Mouse (Mus musculus) limb, embryonic 15.5 days (tissue): Measurements from ENCODE around the gene Hmgcll1. TPM values are rescaled to one million over a fixed set of nuclear protein-coding genes. Genes with fewer than 3 reads are reported as not detected.
A peak's percentile ranks its signal among the peaks of the same experiment; 100 is the strongest.

Source experiments
- ATAC-seq: fragments of 200-750 bp; cut with Nextera tagmentation; 2 replicates; pipeline ENCODE4 v1.8.0; 2017; ENCODE audit warnings: low read depth, moderate TSS enrichment; ENCODE audit not compliant: insufficient number of reproducible peaks, low FRiP score, low TSS enrichment
- H3K27ac ChIP-seq: fragments of 300-500 bp; sonication (generic); 2 replicates; pipeline ENCODE4 v1.5.1; 2015; ENCODE audit warnings: moderate library complexity, mild to moderate bottlenecking, inconsistent platforms
- H3K27me3 ChIP-seq: fragments of 300-500 bp; sonication (generic); 2 replicates; pipeline ENCODE4 v1.6.1; 2015; ENCODE audit warnings: inconsistent platforms
- H3K36me3 ChIP-seq: fragments of 300-500 bp; sonication (generic); 2 replicates; pipeline ENCODE4 v1.6.1; 2015; ENCODE audit warnings: inconsistent platforms
- H3K4me1 ChIP-seq: fragments of 300-500 bp; sonication (generic); 2 replicates; pipeline ENCODE4 v1.6.1; 2015; ENCODE audit warnings: inconsistent platforms
- H3K4me2 ChIP-seq: fragments of 300-500 bp; sonication (generic); 2 replicates; pipeline ENCODE4 v1.6.1; 2015; ENCODE audit warnings: mild to moderate bottlenecking, inconsistent platforms
- H3K4me3 ChIP-seq: fragments of 300-500 bp; sonication (generic); 2 replicates; pipeline ENCODE4 v1.5.1; 2015; ENCODE audit warnings: mild to moderate bottlenecking, inconsistent platforms
- H3K9ac ChIP-seq: fragments of 300-500 bp; sonication (generic); 2 replicates; pipeline ENCODE4 v1.6.1; 2015; ENCODE audit warnings: inconsistent platforms
- H3K9me3 ChIP-seq: fragments of 300-500 bp; sonication (generic); 2 replicates; pipeline ENCODE4 v1.6.1; 2016; ENCODE audit warnings: inconsistent platforms
- WGBS: fragments of 180-500 bp; shearing (Covaris S2); methylation state at CpG from one replicate; pipeline ENCODE4 v1.1.7; 2015; 5-methylcytosine and 5-hydroxymethylcytosine counted together
- polyA plus RNA-seq: library from polyadenylated mRNA; unstranded; fragments of >200 nt; fragmentation: Nextera tagmentation; extraction: Ambion mirVana; gene quantifications from 2 replicates; pipeline ENCODE4 v1.2.1, GENCODE M21; 2015

Gene Hmgcll1
- polyA plus RNA-seq, 1 experiment from 2014 or later: 2.2 TPM

DNA sequence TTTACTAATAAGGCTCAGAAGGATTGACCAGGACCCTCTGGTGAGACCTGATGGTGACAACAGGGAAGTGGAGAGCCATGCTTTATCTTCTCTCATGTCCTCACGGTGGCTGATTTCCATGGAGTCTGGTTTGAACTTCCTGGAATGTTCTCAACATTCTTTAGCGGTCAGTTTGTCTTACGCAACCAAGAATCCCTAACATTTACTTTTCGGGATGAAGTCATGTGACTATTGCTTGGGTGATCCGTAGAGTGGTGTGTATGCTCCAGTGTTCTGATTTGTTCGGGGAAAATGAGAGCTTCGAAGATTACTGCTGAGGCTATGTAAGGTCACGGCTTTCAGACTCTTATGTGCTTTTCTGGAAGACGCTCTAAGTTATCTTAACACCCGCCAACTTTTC is 1.9 kb downstream of the Hmgcll1 start:
- Histone ChIP-seq H3K4me3 (no peak overlapping the region), H3K9ac (no peak overlapping the region), H3K27ac (no peak overlapping the region), H3K4me2 (no peak overlapping the region), H3K27me3 (no peaks in the 10 kb centered on the region; the same call in 1 of the 2 replicates), H3K9me3 (no peaks in the 10 kb centered on the region), H3K36me3 (no peaks in the 10 kb centered on the region), H3K4me1 (peaks cover 9% of the 10 kb centered on the region)
- 90% methylated on average over 10 of the region's 10 CpGs for WGBS
- ATAC-seq: no peak

DNA sequence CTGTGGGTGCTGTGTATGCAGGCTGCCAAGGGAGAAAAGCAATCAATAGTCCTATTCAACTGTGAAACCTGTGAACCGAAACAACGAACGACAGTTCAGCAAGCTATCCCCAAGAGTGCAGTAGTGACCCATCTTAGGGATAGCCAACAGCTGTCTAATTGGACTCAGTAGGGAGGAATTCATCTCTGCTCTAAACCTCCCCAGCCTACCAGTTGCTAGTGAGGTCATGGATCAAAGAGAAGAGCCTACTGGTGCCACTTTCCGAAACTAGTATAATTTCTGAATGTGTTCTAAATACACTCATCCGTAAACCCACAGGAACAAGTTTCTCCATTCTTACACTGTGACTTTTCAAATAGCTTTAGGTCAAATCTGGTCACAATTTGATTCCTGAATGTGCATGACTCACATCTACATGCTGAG is 8.9 kb downstream of the Hmgcll1 start:
- H3K4me3 ChIP-seq: no peak overlapping the region
- no peak overlapping the region for H3K9ac ChIP-seq
- WGBS: 68% methylated on average over 5 of the region's 5 CpGs
- H3K4me1 ChIP-seq: peaks cover 16% of the 10 kb centered on the region
- H3K4me2 ChIP-seq: no peak overlapping the region
- no peaks in the 10 kb centered on the region for H3K9me3 ChIP-seq
- ATAC-seq: no peak
- no peaks in the 10 kb centered on the region for H3K36me3 ChIP-seq
- no peaks in the 10 kb centered on the region for H3K27me3 ChIP-seq
- H3K27ac ChIP-seq: peak overlapping the region; percentile 51

DNA sequence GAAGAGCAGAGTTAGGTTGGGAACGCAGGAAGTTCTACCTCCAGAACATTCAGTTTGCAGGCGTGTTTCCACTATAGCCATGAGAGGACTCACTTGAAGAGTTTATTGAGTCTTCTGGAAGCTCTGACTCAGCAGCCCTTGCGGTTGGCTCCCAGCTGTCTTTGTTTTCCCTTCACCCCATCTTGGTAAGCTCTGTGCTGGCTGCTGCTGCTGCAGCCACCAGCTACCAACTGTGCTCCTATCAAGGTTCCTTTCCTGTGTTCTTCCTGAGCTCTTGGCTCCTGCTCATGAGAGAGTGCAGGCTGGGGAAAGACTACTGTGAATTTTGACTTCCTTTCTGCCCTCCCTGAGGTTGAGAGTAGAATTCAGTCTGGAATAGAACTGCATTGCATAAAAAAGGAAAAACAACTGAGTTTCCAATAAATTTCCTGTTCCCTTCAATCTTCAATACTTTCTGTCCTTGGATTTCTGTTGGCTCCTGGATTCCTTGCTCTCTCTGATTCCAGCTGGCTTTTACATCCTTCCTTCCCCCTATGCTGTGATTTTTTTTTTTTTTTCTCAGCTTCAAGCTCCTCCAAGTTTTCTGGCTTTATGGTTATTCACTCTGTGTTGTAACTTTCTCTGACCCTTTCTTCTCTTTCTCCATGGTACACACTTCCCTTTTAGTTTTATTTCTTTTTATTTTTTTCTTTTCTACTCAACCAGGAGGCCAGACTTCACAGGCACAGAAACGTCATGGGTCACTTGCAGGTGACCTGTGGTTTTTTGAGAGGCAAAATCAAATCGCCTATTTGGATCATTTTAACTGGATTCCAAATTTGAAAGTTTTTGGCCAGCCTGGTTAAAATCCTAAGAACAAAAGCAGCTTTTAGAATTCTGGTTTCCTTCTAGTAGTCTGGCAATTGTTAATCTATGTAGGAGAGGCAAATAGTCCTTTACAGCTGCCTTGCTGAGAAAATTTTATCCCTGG is 9.9 kb downstream of the Hmgcll1 start:
- Histone ChIP-seq H3K4me2 (no peak overlapping the region), H3K27me3 (no peaks in the 10 kb centered on the region), H3K27ac (peak overlapping the region; percentile 76), H3K4me3 (no peak overlapping the region), H3K4me1 (peaks cover 16% of the 10 kb centered on the region), H3K9me3 (no peaks in the 10 kb centered on the region), H3K36me3 (no peaks in the 10 kb centered on the region), H3K9ac (no peak overlapping the region)
- peak; percentile 84 for ATAC-seq
- WGBS: 20% methylated on average over 5 of the region's 5 CpGs

DNA sequence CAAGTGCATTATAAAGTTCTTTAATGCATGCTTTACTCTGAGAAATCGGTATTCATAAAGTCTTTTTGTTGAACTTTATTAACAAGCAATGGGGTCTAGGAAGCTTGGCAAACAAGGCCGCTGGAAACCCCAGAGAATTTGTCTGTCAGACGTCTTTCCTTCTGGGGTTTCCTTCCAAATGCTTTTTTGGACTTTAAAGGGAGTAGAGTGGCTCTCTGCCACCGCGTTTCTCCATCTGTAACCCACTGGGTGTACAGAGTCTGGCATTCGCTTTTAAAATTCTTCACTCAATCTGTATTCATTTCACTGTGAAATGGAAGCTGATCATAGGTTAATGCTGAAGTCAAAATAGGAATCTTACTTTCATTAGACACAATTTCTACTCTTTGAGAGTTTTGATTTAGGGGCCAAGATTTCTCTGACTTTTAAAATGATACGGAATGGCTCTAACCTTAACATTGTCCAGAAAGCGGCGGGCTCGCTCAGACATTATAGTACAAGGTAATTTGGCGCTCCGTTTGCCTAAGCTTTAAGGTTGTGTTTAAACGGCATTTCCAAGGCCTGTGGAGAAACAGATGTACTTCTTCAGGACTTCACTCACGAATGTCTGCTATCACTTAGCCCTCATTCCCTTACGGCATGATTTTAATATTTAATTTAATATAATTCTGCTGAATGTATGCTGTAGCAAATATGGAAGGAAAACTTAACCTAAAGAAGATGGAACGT is 15.0 kb downstream of the Hmgcll1 start:
- Histone ChIP-seq H3K4me1 (peaks cover 6% of the 10 kb centered on the region; the same call in 1 of the 2 replicates), H3K36me3 (no peaks in the 10 kb centered on the region), H3K27me3 (no peaks in the 10 kb centered on the region), H3K4me2 (no peak overlapping the region), H3K27ac (peak overlapping the region; percentile 28; the same call in 1 of the 2 replicates), H3K4me3 (no peak overlapping the region), H3K9ac (no peak overlapping the region), H3K9me3 (no peaks in the 10 kb centered on the region)
- WGBS: 45% methylated on average over 16 of the region's 16 CpGs
- ATAC-seq: no peak

DNA sequence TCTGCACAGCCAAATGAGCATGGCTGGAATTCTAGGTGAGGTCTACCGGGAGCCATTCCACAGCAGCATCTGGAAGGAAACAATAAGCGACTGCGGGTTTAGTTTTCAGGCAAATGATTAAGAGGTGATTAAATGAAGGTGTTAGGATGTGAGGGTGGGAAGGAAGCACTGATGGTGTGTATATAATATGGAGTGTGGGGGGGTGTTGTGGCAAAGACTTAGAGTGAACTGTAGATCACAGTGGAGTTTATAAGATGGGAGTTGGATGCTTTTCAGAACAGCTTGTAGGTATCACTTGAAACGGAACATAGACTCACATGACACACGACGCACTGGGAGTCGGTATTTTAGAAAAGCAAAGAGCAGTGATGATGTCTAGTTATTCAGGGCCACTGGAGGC is 20.4 kb downstream of the Hmgcll1 start:
- Histone ChIP-seq H3K4me2 (no peak overlapping the region), H3K27ac (no peak overlapping the region), H3K4me1 (peaks cover 18% of the 10 kb centered on the region), H3K27me3 (no peaks in the 10 kb centered on the region), H3K9ac (no peak overlapping the region), H3K36me3 (no peaks in the 10 kb centered on the region), H3K9me3 (no peaks in the 10 kb centered on the region), H3K4me3 (no peak overlapping the region)
- no peak for ATAC-seq
- WGBS: 22% methylated on average over 7 of the region's 7 CpGs

DNA sequence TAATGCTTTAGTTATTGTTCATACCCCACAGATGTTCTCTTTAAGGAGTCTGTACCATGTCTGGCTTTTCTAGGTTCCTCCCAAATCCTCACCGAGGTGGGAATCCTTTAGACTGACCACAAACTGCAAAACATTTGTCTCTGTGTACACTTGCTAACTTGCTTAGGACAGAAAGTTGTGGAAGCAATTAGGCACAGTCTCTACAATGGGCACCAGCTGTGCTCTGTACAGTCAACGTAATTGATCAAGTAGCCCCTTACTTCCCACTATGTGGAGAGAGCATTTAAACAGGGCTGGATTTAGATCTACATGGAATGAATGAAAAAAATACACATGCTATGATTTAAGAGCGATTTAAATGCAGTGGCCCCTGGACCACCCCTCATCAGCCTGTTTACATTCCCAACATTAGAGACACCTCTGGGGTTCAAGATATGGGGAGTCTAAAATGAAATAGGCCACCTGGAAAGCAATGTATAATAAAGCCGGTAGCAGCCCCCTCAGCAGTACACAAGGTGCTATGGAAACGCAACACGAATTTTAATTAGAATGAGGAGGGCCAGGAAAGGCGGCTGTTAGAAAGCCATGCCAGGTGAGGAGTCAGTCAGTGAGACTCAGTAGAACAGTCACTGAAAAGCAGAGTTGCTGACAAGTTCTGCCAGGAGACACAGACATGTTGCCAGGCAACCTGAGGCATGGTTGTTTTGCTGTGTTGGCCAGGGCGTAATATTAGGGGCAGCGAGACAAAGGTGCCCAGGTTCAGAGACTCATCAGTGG is 23.9 kb downstream of the Hmgcll1 start:
- WGBS: 31% methylated on average over 9 of the region's 9 CpGs
- Histone ChIP-seq H3K4me3 (no peak overlapping the region), H3K27me3 (no peaks in the 10 kb centered on the region), H3K4me1 (peaks cover 27% of the 10 kb centered on the region), H3K4me2 (no peak overlapping the region), H3K9me3 (no peaks in the 10 kb centered on the region), H3K27ac (peak overlapping the region; percentile 47; the same call in 1 of the 2 replicates), H3K36me3 (no peaks in the 10 kb centered on the region), H3K9ac (no peak overlapping the region)
- 0 out of 2 replicates have a peak, but pooled peaks have one; percentile 46 for ATAC-seq

DNA sequence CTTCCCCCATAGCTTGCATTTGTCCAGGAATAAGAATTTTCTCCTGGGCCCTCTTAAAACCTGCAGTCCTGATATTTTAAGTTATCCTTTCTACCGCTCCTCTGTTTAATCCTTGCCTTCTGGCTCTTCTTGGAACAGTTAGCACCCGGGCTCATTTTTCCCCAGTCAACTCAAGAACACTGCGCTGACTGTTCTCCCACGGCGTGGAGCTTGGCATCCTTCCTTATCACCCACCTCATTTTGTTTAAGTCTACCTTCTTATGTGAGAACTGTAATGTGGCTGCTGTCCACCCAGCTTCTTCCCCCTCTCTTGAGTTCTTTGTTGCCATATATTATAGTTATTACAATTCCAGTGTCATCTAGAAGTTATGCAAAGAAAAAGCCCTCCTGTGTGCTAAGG is 25.1 kb downstream of the Hmgcll1 start:
- no peak for ATAC-seq
- Histone ChIP-seq H3K36me3 (no peaks in the 10 kb centered on the region), H3K27ac (peak overlapping the region; percentile 81), H3K4me2 (no peak overlapping the region), H3K4me1 (peaks cover 27% of the 10 kb centered on the region), H3K9me3 (no peaks in the 10 kb centered on the region), H3K4me3 (no peak overlapping the region), H3K27me3 (no peaks in the 10 kb centered on the region), H3K9ac (no peak overlapping the region)
- WGBS: 59% methylated on average over 5 of the region's 5 CpGs

DNA sequence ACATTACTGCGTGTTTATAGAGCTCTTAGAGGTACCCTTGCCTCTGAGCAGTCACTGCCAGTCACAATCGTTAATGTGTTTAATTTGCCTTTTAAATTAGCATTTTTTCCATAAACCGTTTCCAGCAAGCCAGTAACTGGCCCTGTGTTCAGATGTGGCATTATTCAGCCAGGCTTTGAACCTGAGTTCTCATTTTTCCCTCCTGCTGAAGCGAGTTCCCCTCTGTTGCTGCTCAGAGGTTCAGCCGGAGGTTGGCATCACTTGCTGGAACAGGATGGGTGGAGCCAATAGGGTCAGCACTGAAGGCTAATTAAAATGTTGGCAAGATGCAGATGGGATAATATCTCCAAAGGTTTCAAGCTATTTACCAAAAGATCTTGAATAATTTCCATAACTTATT is 28.7 kb downstream of the Hmgcll1 start:
- 0 out of 2 replicates have a peak, but pooled peaks have one; percentile 58 for ATAC-seq
- Histone ChIP-seq H3K27me3 (no peaks in the 10 kb centered on the region), H3K27ac (no peak overlapping the region), H3K36me3 (no peaks in the 10 kb centered on the region), H3K4me3 (no peak overlapping the region), H3K9me3 (no peaks in the 10 kb centered on the region), H3K9ac (no peak overlapping the region), H3K4me1 (peaks cover 22% of the 10 kb centered on the region), H3K4me2 (no peak overlapping the region)
- WGBS: 32% methylated on average over 5 of the region's 5 CpGs

DNA sequence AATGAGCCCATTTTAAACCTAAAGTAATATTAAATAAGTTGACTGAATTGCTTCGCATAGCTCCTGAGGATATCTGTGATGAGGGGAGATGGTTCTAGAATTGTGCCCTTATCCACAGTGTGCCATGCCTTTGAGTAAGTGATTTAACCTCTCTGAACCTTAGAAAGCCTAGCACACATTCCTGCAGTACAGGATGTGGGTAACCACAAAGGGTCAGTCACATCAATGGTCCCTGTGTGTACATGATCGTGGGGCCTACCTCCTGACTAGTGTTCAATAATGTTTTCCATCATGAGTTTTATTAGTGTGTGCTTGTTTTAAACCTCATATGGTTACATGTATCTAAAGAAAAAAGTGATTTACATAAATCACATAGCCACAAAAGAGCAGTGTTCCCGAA is 46.3 kb downstream of the Hmgcll1 start:
- Histone ChIP-seq H3K9me3 (no peaks in the 10 kb centered on the region), H3K27me3 (no peaks in the 10 kb centered on the region), H3K27ac (no peak overlapping the region), H3K4me1 (peaks cover 3% of the 10 kb centered on the region; the same call in 1 of the 2 replicates), H3K36me3 (no peaks in the 10 kb centered on the region), H3K4me2 (no peak overlapping the region), H3K4me3 (no peak overlapping the region), H3K9ac (no peak overlapping the region)
- peak; percentile 63; the same call in 1 of the 2 replicates for ATAC-seq
- 53% methylated on average over 3 of the region's 3 CpGs for WGBS

DNA sequence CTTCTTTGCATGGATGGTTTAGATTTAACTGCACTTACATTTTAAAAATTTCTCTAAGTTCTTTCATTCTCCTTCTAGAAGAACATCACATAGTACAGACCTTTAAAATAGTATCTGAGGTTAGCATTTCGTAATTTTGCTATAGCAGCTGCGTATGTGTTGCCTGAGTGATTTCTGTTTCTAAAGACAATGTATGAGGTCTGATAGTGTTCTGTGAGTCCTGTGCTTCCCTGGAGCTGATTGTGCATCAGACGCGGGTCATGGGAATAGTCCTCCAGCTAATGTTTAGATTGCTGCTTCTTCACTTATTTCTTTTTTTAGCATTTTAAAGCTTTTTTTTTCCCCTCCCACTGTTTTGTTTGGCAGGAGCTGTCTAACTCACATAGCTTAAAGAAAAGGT is 46.8 kb downstream of the Hmgcll1 start:
- peaks cover 3% of the 10 kb centered on the region; the same call in 1 of the 2 replicates for H3K4me1 ChIP-seq
- H3K4me2 ChIP-seq: no peak overlapping the region
- H3K4me3 ChIP-seq: no peak overlapping the region
- H3K9me3 ChIP-seq: no peaks in the 10 kb centered on the region
- no peak for ATAC-seq
- 57% methylated on average over 4 of the region's 4 CpGs for WGBS
- no peaks in the 10 kb centered on the region for H3K27me3 ChIP-seq
- no peak overlapping the region for H3K9ac ChIP-seq
- no peaks in the 10 kb centered on the region for H3K36me3 ChIP-seq
- peak overlapping the region; percentile 54; the same call in 1 of the 2 replicates for H3K27ac ChIP-seq

DNA sequence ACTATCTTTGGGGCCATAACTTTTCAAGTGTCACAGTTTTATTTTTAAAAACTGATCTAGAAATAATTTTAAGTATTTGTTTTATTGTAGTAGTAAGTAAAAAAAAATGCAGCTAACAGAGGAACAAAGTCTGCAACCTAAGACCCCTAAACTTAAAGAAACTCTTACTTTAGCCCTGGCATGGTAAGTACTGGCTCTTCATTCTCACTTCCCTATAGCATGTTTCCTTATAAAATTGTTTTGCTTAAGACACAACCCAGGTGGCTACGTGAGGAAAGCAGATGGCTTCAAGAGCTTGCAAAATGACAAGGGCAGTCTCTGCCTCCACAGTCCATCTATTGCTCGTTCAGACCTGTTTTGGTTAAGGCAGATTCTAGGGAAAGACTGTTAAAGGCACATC is 49.5 kb downstream of the Hmgcll1 start:
- 68% methylated on average over 2 of the region's 2 CpGs for WGBS

More for the DNA sequence above, 49.5 kb downstream of the Hmgcll1 start:
- no peaks in the 10 kb centered on the region for H3K36me3 ChIP-seq
- H3K4me3 ChIP-seq: no peak overlapping the region
- no peaks in the 10 kb centered on the region for H3K9me3 ChIP-seq
- no peak overlapping the region for H3K27ac ChIP-seq
- ATAC-seq: no peak
- H3K4me1 ChIP-seq: peaks cover 3% of the 10 kb centered on the region; the same call in 1 of the 2 replicates
- H3K27me3 ChIP-seq: no peaks in the 10 kb centered on the region
- no peak overlapping the region for H3K4me2 ChIP-seq
- no peak overlapping the region for H3K9ac ChIP-seq
